Mouse (Mus musculus) T-helper 2 cell (primary cell): ENCODE measurements around the gene Tspan5.

Experiments used
- in situ Hi-C: fragments of 300-600 bp; cut with MboI, MseI; formaldehyde crosslinking; loops from one replicate; pipeline ENCODE4 v1.15.1; 2025; ENCODE audit warnings: high pct_unique_total_duplicates

Gene Tspan5

DNA sequence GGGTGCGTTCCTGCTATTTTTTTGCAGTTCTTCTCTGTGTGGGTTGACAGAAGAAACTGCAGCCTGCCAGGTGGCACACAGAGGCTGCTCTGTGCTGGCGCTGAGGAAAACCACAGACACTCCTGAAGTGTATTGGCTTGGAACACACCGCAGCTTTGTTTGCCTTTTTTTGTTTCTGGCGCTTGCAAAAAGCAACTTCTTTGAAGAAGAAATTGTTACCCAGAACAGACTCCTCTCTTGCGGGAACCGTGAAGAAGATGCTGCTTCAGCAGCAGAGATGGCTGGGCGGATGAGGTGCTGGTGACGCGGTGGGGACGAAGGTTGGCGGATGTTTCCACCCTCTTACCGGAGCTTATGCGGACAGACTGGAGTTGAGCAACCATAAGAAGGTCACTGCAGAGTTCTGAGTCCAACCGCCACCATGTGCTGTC lies 135.0 kb downstream of the Tspan5 start:
- in situ Hi-C loops = loop anchor here (5.0 kb wide), 1 partner anchor 340 kb away; no protein-coding TSS in a partner anchor

DNA sequence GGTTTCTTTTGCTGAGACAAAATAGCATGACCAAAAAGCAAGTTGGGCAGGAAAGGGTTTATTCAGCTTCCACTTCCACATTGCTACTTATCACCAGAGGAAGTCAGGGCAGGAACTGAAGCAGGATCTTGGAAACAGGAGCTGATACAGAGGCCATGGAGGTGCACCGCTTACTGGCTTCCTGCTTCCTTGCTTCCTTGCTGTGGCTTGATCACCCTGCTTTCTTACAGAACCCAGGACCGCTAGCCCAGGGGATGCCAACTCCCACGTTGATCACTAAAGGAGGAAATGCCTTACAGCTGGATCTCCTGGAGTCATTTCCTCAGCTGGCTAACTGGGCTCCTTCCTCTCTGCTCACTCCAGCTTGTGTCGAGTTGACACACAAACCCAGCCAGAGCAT lies 135.7 kb downstream of the Tspan5 start:
- in situ Hi-C loops = loop anchor here (5.0 kb wide), 1 partner anchor 340 kb away; no protein-coding TSS in a partner anchor

DNA sequence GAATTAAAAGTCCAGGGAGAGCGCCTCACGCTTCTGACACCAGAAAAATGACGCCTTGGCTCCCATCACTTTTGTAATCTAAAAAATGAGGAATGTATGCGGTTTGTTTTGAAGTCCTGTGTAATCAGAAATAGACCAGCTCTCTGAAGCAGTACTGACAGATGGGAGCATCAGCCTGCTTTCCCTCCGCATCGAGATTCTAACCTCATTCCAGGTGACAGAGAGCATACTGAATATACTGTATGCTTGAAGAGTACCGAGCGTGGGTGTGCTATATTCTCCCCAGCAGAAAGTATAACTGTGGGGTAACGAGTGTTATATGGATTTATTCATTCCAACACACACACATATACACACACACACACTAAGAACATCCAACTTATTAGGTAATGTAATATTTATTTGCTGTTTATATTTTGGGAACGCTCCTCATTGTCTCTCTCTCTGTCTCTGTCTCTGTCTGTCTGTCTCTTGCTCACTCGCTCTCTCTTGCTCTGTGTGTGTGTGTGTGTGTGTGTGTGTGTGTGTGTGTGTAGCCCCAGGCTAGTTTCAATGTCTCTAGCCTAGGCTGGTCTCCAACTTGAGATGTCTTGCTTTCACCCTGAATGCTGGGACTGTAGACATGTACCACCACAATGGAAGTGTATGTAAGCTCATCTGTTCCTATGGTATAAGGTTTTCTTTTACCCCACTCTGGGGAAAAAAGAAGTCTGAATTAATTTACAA lies 139.2 kb downstream of the Tspan5 start:
- in situ Hi-C loops = no loop called here

DNA sequence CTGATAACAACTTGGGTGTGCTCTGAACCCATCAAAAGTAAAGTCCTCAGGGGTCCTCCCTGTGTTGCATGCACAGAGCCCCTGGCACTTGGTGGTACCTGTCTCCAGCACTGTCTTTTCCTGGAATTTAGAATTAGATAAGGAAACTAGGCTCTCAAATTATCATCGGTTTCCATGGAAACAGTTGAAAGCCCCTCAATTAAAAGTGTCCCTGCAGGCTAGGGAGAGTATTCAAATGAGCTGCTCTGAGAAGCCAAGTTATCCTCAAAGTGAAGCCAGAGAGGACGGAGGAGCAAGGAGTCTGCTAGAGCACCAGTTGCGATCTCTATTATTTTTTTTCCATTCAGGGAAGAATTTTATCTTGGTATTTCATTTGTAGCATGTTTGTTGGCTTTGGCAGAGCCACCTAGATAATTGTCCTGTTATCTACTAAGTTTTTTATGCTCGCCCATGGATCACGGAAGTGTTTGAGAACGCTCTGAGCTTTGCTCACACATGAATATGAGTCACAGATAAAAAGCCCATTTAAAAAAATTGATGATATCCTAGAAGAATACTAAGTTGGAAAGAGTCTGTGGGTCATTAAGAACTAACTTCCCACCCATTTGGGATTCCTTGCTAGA lies 139.8 kb downstream of the Tspan5 start:
- in situ Hi-C loops = no loop called here

- in situ Hi-C loops = no loop called here
These were observed 144.1 kb downstream of the Tspan5 start for GRCm38 (mm10) chr3:138886121-138886520.

- in situ Hi-C loops = no loop called here
These were observed 147.2 kb downstream of the Tspan5 start for GRCm38 (mm10) chr3:138889214-138889613.

- in situ Hi-C loops = no loop called here
These were observed 147.8 kb downstream of the Tspan5 start for GRCm38 (mm10) chr3:138889769-138890295.

DNA sequence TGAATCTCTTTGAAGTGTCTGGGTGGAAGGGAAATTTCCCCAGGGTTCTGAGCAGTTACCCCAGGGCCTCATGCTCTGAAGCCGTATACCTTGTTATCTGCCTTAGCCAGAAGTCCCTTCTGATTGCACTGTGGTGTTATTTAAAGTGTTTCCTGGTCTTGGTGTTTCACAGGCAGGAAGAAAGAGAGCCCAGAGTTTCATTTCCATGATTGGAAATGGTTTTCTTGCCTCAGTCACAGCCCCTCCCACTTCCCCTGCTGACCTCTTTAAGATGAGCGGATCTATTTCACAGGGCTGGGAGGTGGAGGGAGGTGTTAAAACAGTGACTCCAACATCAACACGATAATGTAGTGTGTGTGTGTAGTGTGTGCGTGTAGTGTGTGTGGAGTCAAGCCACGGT lies 151.5 kb downstream of the Tspan5 start:
- in situ Hi-C loops = no loop called here

GRCm38 (mm10) chr3:138897500-138897899 lies 155.5 kb downstream of the Tspan5 start:
- in situ Hi-C loops = no loop called here

- in situ Hi-C loops = no loop called here
These were observed 156.1 kb downstream of the Tspan5 start for GRCm38 (mm10) chr3:138898055-138898454.

DNA sequence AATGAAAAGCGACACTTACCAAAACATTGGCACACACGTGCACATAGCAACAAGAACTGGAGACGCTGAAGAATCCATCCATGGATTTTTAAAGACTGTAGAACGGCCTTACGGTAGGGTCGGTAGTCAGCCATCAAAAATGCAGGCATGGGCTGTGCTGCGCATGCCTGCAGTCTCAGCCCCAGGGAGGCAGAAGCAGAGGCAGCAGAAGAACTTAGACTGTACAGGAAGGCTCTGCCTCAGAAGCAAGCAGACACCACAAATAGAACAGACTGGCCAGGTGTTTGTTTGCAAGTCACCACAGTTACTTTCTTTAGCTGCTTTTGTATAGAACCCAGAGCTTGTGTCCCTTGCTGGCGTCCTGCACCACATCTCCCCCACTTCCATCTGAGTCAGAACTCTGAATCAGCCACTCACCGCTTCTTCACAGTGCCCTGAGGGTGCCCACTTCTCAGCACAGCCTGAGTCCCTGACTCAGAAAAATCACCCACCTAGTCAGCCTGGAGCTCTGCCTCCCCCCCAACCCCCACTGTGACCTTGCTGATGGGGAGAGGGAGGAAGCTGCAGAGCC lies 158.7 kb downstream of the Tspan5 start:
- in situ Hi-C loops = no loop called here

- in situ Hi-C loops = loop anchor here (5.0 kb wide), 1 partner anchor 263 kb away; no protein-coding TSS in a partner anchor
These were observed 163.7 kb downstream of the Tspan5 start for GRCm38 (mm10) chr3:138905678-138906077.

GRCm38 (mm10) chr3:138906112-138906880 lies 164.3 kb downstream of the Tspan5 start:
- in situ Hi-C loops = loop anchor here (5.0 kb wide), 1 partner anchor 264 kb away; no protein-coding TSS in a partner anchor

- in situ Hi-C loops = loop anchor here (5.0 kb wide), 1 partner anchor 267 kb away; no protein-coding TSS in a partner anchor
These were observed 167.3 kb downstream of the Tspan5 start for GRCm38 (mm10) chr3:138909313-138909712.

DNA sequence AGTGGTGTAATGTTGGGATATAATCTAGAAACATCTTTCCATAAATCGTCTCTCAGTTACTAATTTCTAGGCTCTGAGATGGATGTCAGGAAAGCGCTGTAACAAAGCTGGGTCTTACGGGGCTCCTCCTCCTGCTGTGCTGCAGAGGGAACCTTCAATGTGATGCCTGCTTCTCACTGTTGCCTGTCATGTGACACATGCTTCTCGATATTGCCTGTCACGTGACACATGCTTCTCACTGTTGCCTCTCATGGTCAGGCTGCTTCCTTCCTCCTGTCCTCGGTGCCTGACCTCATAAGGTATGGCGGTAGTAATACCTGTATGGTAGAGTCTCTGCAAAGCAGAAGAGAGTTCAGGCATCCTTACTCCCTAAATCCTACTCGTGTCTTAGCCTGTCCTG lies 170.5 kb downstream of the Tspan5 start:
- in situ Hi-C loops = no loop called here

- in situ Hi-C loops = no loop called here
These were observed 172.8 kb downstream of the Tspan5 start for GRCm38 (mm10) chr3:138914626-138915288.

GRCm38 (mm10) chr3:138916591-138916990 lies 174.6 kb downstream of the Tspan5 start:
- in situ Hi-C loops = no loop called here

GRCm38 (mm10) chr3:138917016-138917415 lies 175.0 kb downstream of the Tspan5 start:
- in situ Hi-C loops = no loop called here

- in situ Hi-C loops = no loop called here
These were observed 176.2 kb downstream of the Tspan5 start for GRCm38 (mm10) chr3:138918241-138918640.

GRCm38 (mm10) chr3:138926161-138926560 lies 184.2 kb downstream of the Tspan5 start:
- in situ Hi-C loops = no loop called here

DNA sequence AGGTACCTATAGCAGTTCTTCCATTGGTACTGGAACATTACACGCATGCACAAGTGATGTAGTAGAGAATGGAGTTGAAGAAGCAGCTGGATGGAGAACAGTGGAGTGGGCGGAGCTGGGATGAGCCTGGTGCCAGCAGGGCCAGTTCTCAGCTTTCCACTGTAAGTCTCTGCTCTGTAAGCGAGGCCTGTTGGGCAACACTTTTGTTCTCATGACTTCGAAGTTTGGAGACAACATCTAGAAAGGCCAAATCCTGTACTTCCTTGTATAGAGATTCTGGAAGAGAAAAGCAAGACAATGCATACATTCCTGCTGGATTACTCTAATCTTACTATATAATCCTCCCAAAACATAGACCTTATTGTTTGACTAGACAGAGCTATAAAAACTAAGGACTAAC lies 185.4 kb downstream of the Tspan5 start:
- in situ Hi-C loops = no loop called here
